Mouse (Mus musculus) cortical plate, adult 2 months (tissue): ENCODE data around the gene Thrap3.

Experiments
- CTCF ChIP-seq: fragments of 200-500 bp; IDR thresholded peaks from 2 replicates; pipeline ENCODE4 v1.5.1; 2011; ENCODE audit warnings: mild to moderate bottlenecking, control low read depth, low read length; ENCODE audit not compliant: insufficient read depth; ENCODE audit errors: extremely low read depth
- POLR2A ChIP-seq: fragments of 200-500 bp; IDR thresholded peaks from 2 replicates; pipeline ENCODE4 v1.6.1; 2011; ENCODE audit warnings: mild to moderate bottlenecking, low read length, control low read depth; ENCODE audit not compliant: insufficient read depth; ENCODE audit errors: extremely low read depth

DNA sequence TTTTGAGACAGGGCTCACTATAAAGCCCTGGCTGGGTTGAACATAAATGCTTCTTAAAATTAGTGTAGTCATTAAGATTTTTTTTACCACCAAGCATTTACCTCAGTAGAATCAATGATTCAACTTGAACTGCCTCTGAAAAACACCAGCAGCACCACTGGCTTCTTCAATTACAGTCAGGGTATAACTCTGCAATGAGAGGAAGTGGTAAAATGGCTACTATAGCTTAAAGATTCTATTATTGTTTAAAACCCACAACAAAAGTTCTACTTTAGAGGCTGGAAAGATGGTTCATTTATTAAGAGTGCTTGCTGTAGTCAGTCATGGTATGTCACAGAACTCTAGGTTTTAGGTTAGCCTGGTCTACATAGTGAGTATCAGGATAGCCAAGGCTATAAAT is 8.3 kb downstream of the Thrap3 start:
- no peak for TF ChIP-seq POLR2A
- TF ChIP-seq CTCF = no peak
